Mouse (Mus musculus): Measurements from ENCODE around the gene Fam124b.
A peak's percentile ranks its signal among the peaks of the same experiment; 100 is the strongest.

Gene Fam124b

GRCm38 (mm10) chr1:80218268-80218667, at the start of gene Fam124b:
Fam124b (minus strand) TSS chr1:80218473.
- DNase-seq, result peak; percentile 26 to 59

DNA sequence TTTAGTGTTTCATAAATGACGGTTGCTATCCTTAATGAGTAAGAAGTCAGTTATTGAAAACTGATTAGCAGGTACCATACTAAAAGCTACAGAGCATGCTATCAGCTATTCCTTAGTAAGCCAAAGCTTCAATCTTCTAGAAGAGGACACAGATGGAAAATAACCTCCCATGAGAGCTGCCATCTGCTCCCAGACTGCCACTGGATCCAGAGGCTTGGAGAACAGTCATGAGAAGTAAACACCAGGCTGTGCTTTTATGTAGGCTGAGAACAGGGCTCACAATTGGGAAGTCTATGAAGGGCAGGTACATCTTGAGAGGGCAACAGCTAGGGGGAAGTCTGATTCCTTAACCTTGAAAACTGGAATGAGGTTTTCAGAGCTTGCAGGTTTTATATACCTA, 42.2 kb upstream of the Fam124b start:
- no peak for DNase-seq

GRCm38 (mm10) chr1:80258632-80259031, 40.4 kb upstream of the Fam124b start:
- DNase-seq, result no peak

DNA sequence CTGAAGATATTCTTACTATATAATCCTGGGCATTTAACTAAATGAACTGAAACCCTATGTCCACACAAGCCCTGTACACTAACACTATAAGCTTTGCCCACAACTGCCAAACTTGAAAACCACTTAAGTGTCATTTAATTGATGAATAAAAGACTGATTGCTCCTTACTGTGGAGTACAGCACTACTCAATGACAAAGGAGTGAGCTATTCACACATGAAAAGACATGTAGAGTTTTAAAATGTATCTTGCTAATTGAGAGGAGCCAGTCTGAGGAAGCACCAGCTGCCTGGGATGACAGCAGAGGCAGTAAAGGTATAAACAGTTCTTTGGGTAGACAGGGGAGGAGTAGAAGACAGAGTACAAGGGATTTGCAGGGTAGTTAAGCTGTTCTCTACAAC, 35.0 kb upstream of the Fam124b start:
- DNase-seq, result no peak

DNA sequence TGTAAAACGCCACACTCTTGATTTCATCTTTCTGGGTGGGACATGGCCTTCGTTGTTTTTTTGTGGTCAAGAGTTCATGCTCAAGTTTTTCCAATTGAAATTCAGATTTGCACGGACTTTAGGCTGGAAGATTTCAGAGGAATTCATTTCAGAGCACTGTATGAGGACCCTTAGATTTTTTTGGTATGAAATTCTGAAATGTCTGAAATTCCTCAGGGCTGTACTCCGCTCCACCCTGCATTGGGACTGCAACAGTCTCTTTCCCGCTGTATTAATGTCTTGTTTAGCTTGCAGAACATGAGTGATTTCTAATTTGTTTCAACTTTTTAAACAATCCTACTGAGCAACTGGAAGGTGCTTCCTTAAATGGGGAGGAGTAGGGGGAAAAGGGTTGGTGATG, 32.0 kb upstream of the Fam124b start:
- DNase-seq, result no peak

GRCm38 (mm10) chr1:80247131-80247530, 28.9 kb upstream of the Fam124b start:
- no peak for DNase-seq

- no peak for DNase-seq
Observed at GRCm38 (mm10) chr1:80244123-80244522, 25.9 kb upstream of the Fam124b start.

DNA sequence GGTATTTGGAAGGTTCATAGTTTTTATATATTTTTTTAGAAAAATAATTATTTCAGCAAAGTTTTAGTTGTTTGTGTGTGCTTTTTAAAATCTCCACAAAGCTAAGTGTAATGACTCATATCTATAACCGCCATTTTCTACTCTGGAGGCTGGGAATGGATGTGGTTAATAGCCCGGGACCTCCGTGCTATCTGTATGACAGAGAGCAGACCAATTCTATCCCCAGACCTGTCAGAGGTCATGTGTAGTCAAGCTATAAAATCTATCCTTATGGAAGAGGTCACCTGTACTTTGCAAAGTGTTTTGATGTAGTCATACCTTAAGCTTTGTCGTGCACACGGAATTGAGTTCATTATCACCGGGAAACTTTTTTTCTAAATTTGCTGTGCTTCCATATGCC, 23.3 kb upstream of the Fam124b start:
- no peak for DNase-seq

- no peak for DNase-seq
Observed at GRCm38 (mm10) chr1:80240017-80240660, 21.9 kb upstream of the Fam124b start.

DNA sequence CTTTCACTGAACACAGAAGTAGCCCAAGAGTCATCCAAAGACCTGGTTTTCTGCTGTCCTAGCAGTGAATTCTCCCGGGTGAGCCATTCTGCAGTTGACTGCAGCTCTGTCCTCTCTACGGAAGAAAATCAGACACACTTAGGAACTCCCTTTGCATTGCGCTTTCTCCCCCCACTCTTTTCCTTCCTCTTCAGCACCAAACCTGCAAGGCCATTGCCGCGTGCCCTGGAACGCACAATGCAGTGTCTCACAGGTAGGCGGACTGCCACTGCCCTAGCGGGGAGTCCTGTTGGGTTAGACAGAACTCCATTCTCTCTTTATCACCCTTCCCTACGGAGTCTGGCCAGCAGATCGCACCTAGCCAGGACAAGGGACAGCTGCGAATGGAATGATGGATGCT, 21.2 kb upstream of the Fam124b start:
- no peak for DNase-seq

GRCm38 (mm10) chr1:80236951-80237702, 18.9 kb upstream of the Fam124b start:
- no peak for DNase-seq

- DNase-seq, result no peak
Observed at GRCm38 (mm10) chr1:80236126-80236525, 17.9 kb upstream of the Fam124b start.

DNA sequence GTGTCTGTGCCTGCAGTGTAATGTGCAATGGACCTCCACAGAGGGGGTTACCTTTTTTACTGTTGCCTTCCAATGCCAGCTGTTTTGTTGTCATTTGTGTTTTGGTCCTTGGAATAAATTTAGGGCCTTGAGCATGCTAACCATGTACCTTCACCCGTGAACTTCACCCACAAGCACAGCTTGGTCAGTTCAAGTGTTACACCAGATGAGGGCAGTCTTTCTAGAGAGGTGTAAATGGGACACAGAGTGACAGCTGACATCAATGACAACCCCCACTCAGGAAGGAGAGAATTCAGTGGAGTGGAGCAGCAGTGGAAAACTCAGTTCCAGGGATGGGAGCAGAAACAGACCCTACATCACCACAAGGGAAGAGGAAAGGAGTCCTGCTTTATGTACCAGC, 12.3 kb upstream of the Fam124b start:
- DNase-seq, result peak in 1 of 2 experiments; percentile 7

DNA sequence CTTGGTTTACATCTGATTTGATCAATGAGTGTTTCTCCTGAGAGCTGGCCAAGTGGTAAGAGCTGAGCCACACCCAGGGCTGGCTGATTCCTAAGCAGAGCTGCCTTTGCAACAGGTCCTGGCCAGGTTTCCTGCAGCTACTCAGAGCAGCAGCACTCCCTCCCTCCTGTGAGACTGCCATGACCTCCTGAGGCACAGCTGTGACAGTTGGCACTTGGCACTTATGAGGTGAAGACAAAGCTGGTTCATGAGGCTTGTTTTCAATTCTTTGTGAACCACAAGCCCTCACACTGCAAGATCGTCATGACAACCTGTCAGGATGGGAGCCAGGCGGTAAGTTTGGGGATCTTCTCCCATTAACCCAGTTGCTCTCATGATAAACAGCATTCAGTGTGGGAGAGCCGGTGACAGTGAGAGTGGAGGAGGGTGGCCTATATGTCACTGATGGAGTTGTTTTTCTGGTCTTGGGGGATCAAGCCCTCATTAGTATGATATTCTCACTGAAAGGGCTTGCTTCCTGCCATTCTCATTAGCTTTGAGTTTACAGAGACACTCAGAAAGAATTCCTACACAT, 6.7 kb upstream of the Fam124b start:
- DNase-seq, result peak; percentile 17 to 47

DNA sequence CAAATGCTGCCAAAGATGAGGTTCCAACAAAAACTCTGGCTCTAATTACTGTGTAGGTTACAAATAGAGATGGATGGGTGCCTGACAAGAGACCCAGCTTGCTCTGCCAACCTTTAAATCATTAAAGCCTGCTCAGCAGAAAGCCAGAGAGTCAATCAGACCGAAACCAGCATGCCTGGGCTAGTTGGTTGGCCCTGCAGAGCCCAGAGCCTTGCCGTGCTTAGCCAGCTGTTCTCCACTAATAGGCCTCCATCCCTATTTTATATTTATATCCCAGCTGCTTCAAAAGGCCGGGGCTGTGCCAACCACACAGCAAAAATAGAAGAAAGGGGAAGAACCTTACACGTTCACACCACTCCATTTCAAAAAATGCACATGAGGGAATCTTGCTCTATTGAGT, 2.9 kb upstream of the Fam124b start:
- no peak for DNase-seq

DNA sequence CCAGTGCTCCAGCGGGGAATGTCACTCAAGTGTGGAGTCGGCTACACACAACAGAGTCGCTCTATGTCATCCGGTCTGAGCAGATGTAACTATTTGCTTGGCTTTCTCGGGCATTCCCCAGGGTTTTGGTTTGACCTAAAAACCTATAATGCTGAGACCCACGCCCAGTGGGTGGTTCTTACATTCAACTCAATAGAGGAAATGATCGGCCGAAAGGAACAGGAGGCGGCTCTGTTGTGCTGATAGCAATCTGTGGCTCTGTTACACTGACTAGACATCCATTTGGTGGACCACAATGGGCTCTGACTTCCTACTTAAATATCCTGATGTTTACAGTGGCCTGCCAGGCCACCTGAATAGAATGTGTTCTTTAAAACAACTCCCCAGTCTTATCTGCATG, 4.4 kb downstream of the Fam124b start:
- DNase-seq, result peak in 1 of 2 experiments; percentile 15

GRCm38 (mm10) chr1:80213146-80213545, 5.1 kb downstream of the Fam124b start:
- DNase-seq, result no peak

- no peak for DNase-seq
Observed at GRCm38 (mm10) chr1:80202314-80202713, 16.0 kb downstream of the Fam124b start.

GRCm38 (mm10) chr1:80192837-80193236, 25.4 kb downstream of the Fam124b start:
- DNase-seq, result no peak

- DNase-seq, result no peak
Observed at GRCm38 (mm10) chr1:80181414-80181805, 36.9 kb downstream of the Fam124b start.

DNA sequence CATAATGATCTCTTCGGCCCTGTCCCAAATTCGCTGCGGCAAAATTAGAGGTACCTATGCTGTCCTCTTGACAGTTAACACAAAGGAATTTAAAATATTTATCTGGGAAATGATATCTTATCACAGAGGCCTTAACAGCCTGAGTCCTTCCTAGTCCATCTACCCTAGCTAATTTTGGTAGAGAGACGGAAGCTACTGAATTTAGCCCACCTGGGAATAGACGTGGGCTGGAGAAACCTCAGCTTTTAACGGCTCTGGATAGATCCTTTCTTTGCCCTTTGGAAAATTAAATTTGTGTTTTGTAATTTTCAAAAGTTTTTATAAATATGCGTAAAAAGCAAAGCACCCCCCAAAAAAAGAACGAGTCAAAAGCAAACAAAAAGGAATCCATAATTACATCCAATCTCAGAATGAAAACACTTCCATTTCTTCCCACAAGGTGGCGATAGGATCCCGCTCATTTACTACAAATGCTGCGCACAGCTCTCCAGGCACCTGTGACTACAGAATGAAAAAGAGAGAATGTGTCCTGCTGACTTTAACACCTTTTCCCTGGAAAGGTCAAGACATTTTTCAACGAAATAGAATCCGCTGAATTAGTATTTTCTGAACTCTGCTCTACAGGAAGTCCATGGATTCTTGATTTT, 37.4 kb downstream of the Fam124b start:
- DNase-seq, result peak; percentile 13 to 29

DNA sequence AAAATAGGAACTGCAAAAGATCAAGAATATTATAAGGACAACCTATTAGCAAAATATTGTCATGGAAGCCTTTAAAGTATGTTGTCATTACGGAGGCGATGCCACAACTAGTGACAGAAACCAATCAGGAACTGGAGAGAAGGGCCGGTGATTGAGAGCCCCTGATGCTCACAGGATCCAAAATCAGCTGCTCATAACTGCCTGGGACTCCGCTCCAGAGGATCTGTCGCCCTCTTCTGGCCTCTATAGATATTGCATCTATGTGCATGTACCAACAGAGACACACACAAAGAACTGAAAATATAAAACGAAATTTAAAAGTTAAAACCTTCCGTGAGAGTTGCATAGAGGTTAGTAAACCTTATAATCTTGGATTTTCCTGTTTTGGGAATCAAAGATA, 38.1 kb downstream of the Fam124b start:
- no peak for DNase-seq

DNA sequence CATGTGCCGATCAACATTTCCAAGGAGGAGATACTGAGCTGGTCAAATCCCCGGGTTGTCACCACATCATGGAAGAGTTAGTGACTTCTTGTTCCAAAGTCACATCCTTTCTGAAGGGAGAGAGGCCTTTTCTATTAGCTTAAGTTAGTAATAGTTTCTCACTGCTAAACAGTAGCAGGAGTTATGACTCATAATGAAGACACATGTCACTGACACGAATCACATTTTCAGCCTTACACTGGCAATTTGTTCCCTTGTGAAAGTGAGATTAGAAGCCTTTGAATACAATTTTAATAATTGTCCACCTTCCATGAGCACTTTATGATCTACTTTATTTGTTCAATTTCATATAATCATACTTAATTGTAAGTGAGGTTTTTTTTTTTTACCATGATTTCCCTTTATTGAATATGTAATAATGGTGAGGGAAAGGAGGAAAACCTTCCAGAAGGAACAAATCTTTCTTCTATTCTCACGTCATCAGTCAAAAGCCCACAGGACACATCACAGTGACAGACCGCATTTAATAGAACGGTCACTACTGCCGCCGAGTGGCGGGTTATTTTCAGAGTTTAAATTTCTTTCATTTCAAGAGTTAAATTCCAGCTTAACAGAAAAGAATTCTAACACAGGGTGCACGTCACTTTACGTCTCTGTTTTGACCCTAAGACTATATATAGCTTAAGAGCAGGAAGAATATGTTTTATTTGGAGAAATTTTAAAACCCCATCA, 40.5 kb downstream of the Fam124b start:
- DNase-seq, result no peak
